Mouse (Mus musculus) liver, embryonic 12.5 days (tissue): Measurements from ENCODE around the gene Gm10663. TPM values are rescaled to one million over a fixed set of nuclear protein-coding genes. Genes with fewer than 3 reads are reported as not detected.

Source experiments
- microRNA-seq: library from miRNA; unstranded; fragments of <30 nt; microRNA quantifications from one replicate; pipeline ENCODE4, GENCODE M21; 2017
- polyA plus RNA-seq: library from polyadenylated mRNA; unstranded; fragments of >200 nt; fragmentation: Nextera tagmentation; extraction: Ambion mirVana; gene quantifications from 2 replicates; pipeline ENCODE4 v1.2.1, GENCODE M21; 2016

Gm10663 gene
- polyA plus RNA-seq, 1 experiment from 2014 or later = not detected

Small RNA genes within 50 kb of the gene (microRNA-seq; reads per million reads assigned to microRNA genes)
- not detected for gene Gm24333

Other genes starting within 250 kb of the Gm10663 start
- gene Klhl2, start 225.0 kb upstream of the Gm10663 start, polyA plus RNA-seq = 6.9 and 8.2 TPM in 2 replicates
- gene Tmem192, start 127.8 kb upstream of the Gm10663 start, polyA plus RNA-seq = 18.1 TPM in 2 replicates
- not detected in 2 replicates for gene Trim75, start 87.2 kb upstream of the Gm10663 start, polyA plus RNA-seq
- not detected in 2 replicates for gene Trim61, start 56.5 kb upstream of the Gm10663 start, polyA plus RNA-seq
- not detected in 2 replicates for gene Trim60, start 56.4 kb upstream of the Gm10663 start, polyA plus RNA-seq
- 0.74 and 0.88 TPM in 2 replicates for gene Apela, start 37.7 kb upstream of the Gm10663 start, polyA plus RNA-seq
- not detected in 2 replicates for gene BC030870, start 54.5 kb downstream of the Gm10663 start, polyA plus RNA-seq